Mouse (Mus musculus): ENCODE data around the gene Adcy9. TPM values are rescaled to one million over a fixed set of nuclear protein-coding genes. Genes with fewer than 3 reads are reported as not detected.

The Adcy9 gene
- total and polyA plus RNA-seq, 3 experiments: 3.0 to 4.3 TPM; not detected in 1

GRCm38 (mm10) chr16:4263486-4263885 is 156.8 kb downstream of the Adcy9 start:
- H3K4me3 ChIP-seq (ENCODE audit: control insufficient read depth in 1 of 2, insufficient read depth in 1 of 2, low read depth in 2 of 2, low read length in 2 of 2): no peak overlapping the region
- no peak for TF ChIP-seq TCF12 (IDR thresholded peaks at IDR 0.05; ENCODE audit: low read depth, low read length)
- TF ChIP-seq E2F4 (IDR thresholded peaks at IDR 0.05; ENCODE audit: borderline replicate concordance, low read depth, low read length): no peak
- no peak for TF ChIP-seq USF1 (IDR thresholded peaks at IDR 0.05; ENCODE audit: low read depth, low read length)
- TF ChIP-seq ETS1 (IDR thresholded peaks at IDR 0.05; ENCODE audit: low read depth, low read length): no peak
- TF ChIP-seq CTCF (IDR thresholded peaks at IDR 0.05 in 2 of 3, conservative IDR thresholded peaks at IDR 0.05 in 1 of 3; ENCODE audit: control insufficient read depth in 1 of 3, insufficient read depth in 1 of 3, low read depth in 2 of 3, low read length in 3 of 3, poor library complexity in 1 of 3, severe bottlenecking in 1 of 3): no peak
- TF ChIP-seq TAL1 (IDR thresholded peaks at IDR 0.05; ENCODE audit: low read length): no peak
- no peak for TF ChIP-seq ZC3H11A (IDR thresholded peaks at IDR 0.05; ENCODE audit: low read depth, low read length)
- TF ChIP-seq GATA1 (IDR thresholded peaks at IDR 0.05; ENCODE audit: low read depth, low read length): no peak
- no peak for TF ChIP-seq NRF1 (IDR thresholded peaks at IDR 0.05; ENCODE audit: insufficient read depth, low read depth, low read length, poor library complexity, severe bottlenecking)
- H3K36me3 ChIP-seq (ENCODE audit: control insufficient read depth in 1 of 2, insufficient read depth in 2 of 2, low read length in 2 of 2): 0 out of 4 replicates have a peak, but pooled peaks cover 0 to 2% of the 10 kb centered on the region in 2 experiments
- peaks cover 0 to 9% of the 10 kb centered on the region in 2 experiments; a peak in 2 of 4 replicates for H3K4me1 ChIP-seq (ENCODE audit: control insufficient read depth in 1 of 2, insufficient read depth in 2 of 2, low read length in 2 of 2)
- no peaks in the 10 kb centered on the region for H3K9me3 ChIP-seq (replicated peaks; ENCODE audit: insufficient read depth, low read length)
- no peak for DNase-seq (ENCODE audit: low read depth, low spot score)
- H3K27me3 ChIP-seq (ENCODE audit: control insufficient read depth in 1 of 2, insufficient read depth in 2 of 2, low read length in 2 of 2): no peaks in the 10 kb centered on the region; a peak in 1 of 4 replicates
- no peaks in the 10 kb centered on the region for H3K79me2 ChIP-seq (ENCODE audit: control insufficient read depth, insufficient read depth, low read length, poor library complexity)
- no peak overlapping the region for H3K27ac ChIP-seq (ENCODE audit: control insufficient read depth, low read depth, low read length)
- H3K9ac ChIP-seq (ENCODE audit: control insufficient read depth, low read depth, low read length, poor library complexity, severe bottlenecking): no peak overlapping the region

GRCm38 (mm10) chr16:4257546-4257945 is 162.8 kb downstream of the Adcy9 start:
- Histone ChIP-seq H3K9ac (ENCODE audit: control insufficient read depth, low read depth, low read length, poor library complexity, severe bottlenecking) (no peak overlapping the region), H3K36me3 (ENCODE audit: control insufficient read depth in 1 of 2, insufficient read depth in 2 of 2, low read length in 2 of 2) (no peaks in the 10 kb centered on the region), H3K4me3 (ENCODE audit: control insufficient read depth in 1 of 2, insufficient read depth in 1 of 2, low read depth in 2 of 2, low read length in 2 of 2) (no peak overlapping the region), H3K27me3 (ENCODE audit: control insufficient read depth in 1 of 2, insufficient read depth in 2 of 2, low read length in 2 of 2) (peaks cover 0 to 1% of the 10 kb centered on the region in 2 experiments; a peak in 1 of 4 replicates), H3K79me2 (ENCODE audit: control insufficient read depth, insufficient read depth, low read length, poor library complexity) (no peaks in the 10 kb centered on the region), H3K9me3 (replicated peaks; ENCODE audit: insufficient read depth, low read length) (no peaks in the 10 kb centered on the region), H3K27ac (ENCODE audit: control insufficient read depth, low read depth, low read length) (no peak overlapping the region), H3K4me1 (ENCODE audit: control insufficient read depth in 1 of 2, insufficient read depth in 2 of 2, low read length in 2 of 2) (no peaks in the 10 kb centered on the region)
- DNase-seq (ENCODE audit: low read depth, low spot score): no peak
- TF ChIP-seq TAL1 (IDR thresholded peaks at IDR 0.05; ENCODE audit: low read length) (no peak), MYB (IDR thresholded peaks at IDR 0.05; ENCODE audit: low read depth, low read length) (no peak), USF1 (IDR thresholded peaks at IDR 0.05; ENCODE audit: low read depth, low read length) (no peak), ELF1 (IDR thresholded peaks at IDR 0.05; ENCODE audit: low read depth, low read length) (no peak), CHD1 (IDR thresholded peaks at IDR 0.05; ENCODE audit: low read depth, low read length) (no peak), MXI1 (IDR thresholded peaks at IDR 0.05; ENCODE audit: low read depth, low read length) (no peak), BHLHE40 (IDR thresholded peaks at IDR 0.05; ENCODE audit: borderline replicate concordance, low read depth, low read length) (no peak), UBTF (IDR thresholded peaks at IDR 0.05; ENCODE audit: borderline replicate concordance, insufficient read depth, low read depth, low read length) (no peak), SMC3 (IDR thresholded peaks at IDR 0.05; ENCODE audit: low read depth, low read length) (no peak), ZMIZ1 (IDR thresholded peaks at IDR 0.05; ENCODE audit: low read depth, low read length) (no peak), EP300 (IDR thresholded peaks at IDR 0.05; ENCODE audit: low read depth in 1 of 2, low read length in 2 of 2) (no peak), MAZ (IDR thresholded peaks at IDR 0.05; ENCODE audit: low read depth, low read length) (no peak)

All from MEL (cell line).